In genomic region chr2:152024883-152025422, GRCm38 (mm10) we compare ENCODE assay signal across 19 mouse cellular contexts. TPM values are rescaled to one million over a fixed set of nuclear protein-coding genes. Genes with fewer than 3 reads are reported as not detected.
DNase-seq lines count a peak whose midpoint lies in the region; ATAC-seq and TF ChIP-seq lines count a peak whose summit lies in the region.
"Had no signal": no experiment of that assay in that cellular context is flagged by ENCODE, and none has a peak within 500 bp of the region (broad histone marks: within the 10 kb centered on the region; RNA-seq: fewer than 3 reads in every experiment).

No protein-coding gene starts in this region.

- H3K4me3 ChIP-seq in embryonic facial prominence, embryonic 10.5 days, result no peak overlapping the region
- H3K4me3 ChIP-seq in hindbrain, embryonic 15.5 days, result no peak overlapping the region
- H3K4me3 ChIP-seq in intestine, embryonic 16.5 days (ENCODE audit: low read length), result no peak overlapping the region
- H3K4me3 ChIP-seq: forebrain, embryonic 10.5 days; limb, embryonic 12.5 days had no signal

- H3K4me2 ChIP-seq in hindbrain, embryonic 15.5 days, result peak overlapping the region; percentile 14; the same call in 1 of the 2 replicates
- H3K4me2 ChIP-seq in intestine, embryonic 16.5 days (ENCODE audit: low read depth, low read length), result no peak overlapping the region
- H3K4me2 ChIP-seq: limb, embryonic 12.5 days had no signal

- peaks cover 17% of the 10 kb centered on the region for H3K4me1 ChIP-seq in embryonic facial prominence, embryonic 10.5 days
- H3K4me1 ChIP-seq in hindbrain, embryonic 15.5 days (replicated peaks), result peaks cover 13% of the 10 kb centered on the region
- H3K4me1 ChIP-seq in intestine, embryonic 16.5 days (ENCODE audit: control insufficient read depth, insufficient read depth, low read length), result no peaks in the 10 kb centered on the region
- H3K4me1 ChIP-seq: limb, embryonic 12.5 days had no signal

- no peak for TF ChIP-seq POLR2A in brain, embryonic 14.5 days (IDR thresholded peaks at IDR 0.05; ENCODE audit: borderline replicate concordance, extremely low read depth, insufficient read depth, insufficient read length, poor library complexity, severe bottlenecking)

- no peak for ATAC-seq in hindbrain, embryonic 15.5 days (ENCODE audit: low FRiP score, low read depth)
- ATAC-seq in megakaryocyte progenitor cell, adult 5-6 weeks (replicated peaks; ENCODE audit: poor library complexity), result no peak
- ATAC-seq in intestine, embryonic 16.5 days, result no peak
- ATAC-seq: intestine, postnatal 0 days had no signal

- peaks cover 30% of the 10 kb centered on the region for H3K27me3 ChIP-seq in embryonic facial prominence, embryonic 10.5 days (replicated peaks; ENCODE audit: low read depth, poor library complexity, severe bottlenecking)
- no peaks in the 10 kb centered on the region for H3K27me3 ChIP-seq in hindbrain, embryonic 15.5 days
- H3K27me3 ChIP-seq in intestine, embryonic 16.5 days (replicated peaks; ENCODE audit: control insufficient read depth, insufficient read depth, low read length), result no peaks in the 10 kb centered on the region

- TF ChIP-seq CTCF in brain, embryonic 14.5 days (IDR thresholded peaks at IDR 0.05; ENCODE audit: borderline replicate concordance, extremely low read depth, insufficient read depth, insufficient read length), result no peak

- H3K27ac ChIP-seq in embryonic facial prominence, embryonic 10.5 days (replicated peaks), result no peak overlapping the region
- H3K27ac ChIP-seq in hindbrain, embryonic 15.5 days (replicated peaks), result no peak overlapping the region
- no peak overlapping the region for H3K27ac ChIP-seq in intestine, embryonic 16.5 days (ENCODE audit: low read length)
- H3K27ac ChIP-seq: forebrain, embryonic 10.5 days; limb, embryonic 12.5 days had no signal

- no peaks in the 10 kb centered on the region for H3K36me3 ChIP-seq in embryonic facial prominence, embryonic 10.5 days (replicated peaks)
- H3K36me3 ChIP-seq in hindbrain, embryonic 15.5 days, result no peaks in the 10 kb centered on the region
- no peaks in the 10 kb centered on the region for H3K36me3 ChIP-seq in intestine, embryonic 16.5 days (ENCODE audit: control insufficient read depth, insufficient read depth, low read length)
- H3K36me3 ChIP-seq: forebrain, embryonic 10.5 days; limb, embryonic 12.5 days had no signal

- H3K9ac ChIP-seq in hindbrain, embryonic 15.5 days, result no peak overlapping the region
- no peak overlapping the region for H3K9ac ChIP-seq in intestine, embryonic 16.5 days (ENCODE audit: low read depth, low read length)
- H3K9ac ChIP-seq: limb, embryonic 12.5 days had no signal

- H3K9me3 ChIP-seq in embryonic facial prominence, embryonic 10.5 days, result 0 out of 2 replicates have a peak, but pooled peaks cover 2% of the 10 kb centered on the region
- no peaks in the 10 kb centered on the region for H3K9me3 ChIP-seq in hindbrain, embryonic 15.5 days
- no peaks in the 10 kb centered on the region for H3K9me3 ChIP-seq in intestine, embryonic 16.5 days (ENCODE audit: control insufficient read depth, low read length)
- H3K9me3 ChIP-seq: forebrain, embryonic 10.5 days; limb, embryonic 12.5 days had no signal

- DNase-seq in brain, embryonic 14.5 days (ENCODE audit: low read depth), result peak; percentile 27
- DNase-seq in embryonic facial prominence, embryonic 10.5 days (ENCODE audit: low spot score), result peak; percentile 16
- peak; percentile 43 for DNase-seq in neural tube, embryonic 10.5 days (ENCODE audit: extremely low spot score, low spot score)
- DNase-seq in cerebellum, postnatal 14 days, result no peak
- DNase-seq: adrenal gland, postnatal 36 days; heart, postnatal 14 days; kidney, postnatal 25 days; lung, adult 2 months; right cerebral cortex, postnatal 14 days had no signal

- WGBS in embryonic facial prominence, embryonic 10.5 days, result 65% methylated on average over 11 of the region's 11 CpGs
- WGBS in hindbrain, embryonic 15.5 days, result 30% methylated on average over 11 of the region's 11 CpGs
- WGBS in intestine, embryonic 16.5 days, result 57% methylated on average over 11 of the region's 11 CpGs

RNA-seq across cellular contexts. Expression of gene Slc52a3, which starts 28.6 kb away (rescaled TPM):
- 0.95 and 1.4 TPM in 2 replicates for polyA plus RNA-seq in brain, embryonic 14.5 days (2012; rRNA removed)
- 0.63 and 0.80 TPM in 2 replicates for polyA plus RNA-seq in embryonic facial prominence, embryonic 10.5 days (2016; fragmentation: Nextera tagmentation; extraction: Ambion mirVana)
- polyA plus RNA-seq in hindbrain, embryonic 15.5 days (2015; fragmentation: Nextera tagmentation; extraction: Ambion mirVana), result 1.4 and 1.7 TPM in 2 replicates
- 0.22 TPM in 1 of 2 replicates, not detected in the other for total RNA-seq in megakaryocyte progenitor cell, adult 5-6 weeks (2015)
- 0.12 TPM in 1 of 2 replicates, not detected in the other for total RNA-seq in megakaryocyte progenitor cell, adult 5-6 weeks (2017)
- 6.9 and 7.0 TPM in 2 replicates for polyA plus RNA-seq in intestine, embryonic 16.5 days (2015; fragmentation: Nextera tagmentation; extraction: Ambion mirVana)

RNA-seq across cellular contexts. Expression of gene Fam110a, which starts 44.9 kb away (rescaled TPM):
- 40.1 and 41.2 TPM in 2 replicates for polyA plus RNA-seq in brain, embryonic 14.5 days (2012; rRNA removed)
- polyA plus RNA-seq in embryonic facial prominence, embryonic 10.5 days (2016; fragmentation: Nextera tagmentation; extraction: Ambion mirVana), result 48.4 and 55.0 TPM in 2 replicates
- polyA plus RNA-seq in hindbrain, embryonic 15.5 days (2015; fragmentation: Nextera tagmentation; extraction: Ambion mirVana), result 48.3 and 54.6 TPM in 2 replicates
- total RNA-seq in megakaryocyte progenitor cell, adult 5-6 weeks (2015), result 5.6 and 8.2 TPM in 2 replicates
- total RNA-seq in megakaryocyte progenitor cell, adult 5-6 weeks (2017), result 3.8 and 4.6 TPM in 2 replicates
- 25.7 and 25.9 TPM in 2 replicates for polyA plus RNA-seq in intestine, embryonic 16.5 days (2015; fragmentation: Nextera tagmentation; extraction: Ambion mirVana)

RNA-seq across cellular contexts. Expression of gene Scrt2, which starts 56.4 kb away (rescaled TPM):
- 66.5 and 88.8 TPM in 2 replicates for polyA plus RNA-seq in brain, embryonic 14.5 days (2012; rRNA removed)
- 0.93 and 1.5 TPM in 2 replicates for polyA plus RNA-seq in embryonic facial prominence, embryonic 10.5 days (2016; fragmentation: Nextera tagmentation; extraction: Ambion mirVana)
- polyA plus RNA-seq in hindbrain, embryonic 15.5 days (2015; fragmentation: Nextera tagmentation; extraction: Ambion mirVana), result 10.8 and 11.1 TPM in 2 replicates
- not detected in 2 replicates for total RNA-seq in megakaryocyte progenitor cell, adult 5-6 weeks (2015)
- total RNA-seq in megakaryocyte progenitor cell, adult 5-6 weeks (2017), result not detected in 2 replicates
- polyA plus RNA-seq in intestine, embryonic 16.5 days (2015; fragmentation: Nextera tagmentation; extraction: Ambion mirVana), result not detected in 2 replicates
- total RNA-seq: common myeloid progenitor, adult 5-6 weeks; gastrocnemius, adult 8-10 months; heart, postnatal 14 days; MEL; neutrophil, adult 5-6 weeks had no signal
- polyA plus RNA-seq: intestine, postnatal 0 days; limb, embryonic 12.5 days; lung, adult 2 months had no signal

Comparison
In these comparisons a context has a peak if more than half of its experiments do, and no peak if none do; other contexts are left out.
1. DNase-seq: peak in brain, embryonic 14.5 days (single experiment), embryonic facial prominence, embryonic 10.5 days (single experiment) and neural tube, embryonic 10.5 days (single experiment); none in cerebellum, postnatal 14 days (0 of 2).